Mouse (Mus musculus) activated CD4-positive, CD25-positive, alpha-beta regulatory T cell, adult 4 months (primary cell): ENCODE data around the gene Pear1. TPM values are rescaled to one million over a fixed set of nuclear protein-coding genes. Genes with fewer than 3 reads are reported as not detected.

ENCODE experiments used
- ATAC-seq: one replicate; pipeline ENCODE4 v1.8.0; 2017
- polyA plus RNA-seq, 2 experiments: library from polyadenylated mRNA; unstranded; fragments of 100-300 nt; shearing (Covaris generic); gene quantifications; one replicate each; pipeline ENCODE4 v1.2.1; 2017

The Pear1 gene
- polyA plus RNA-seq, 2 experiments from 2014 or later: 49.6 to 67.4 TPM

GRCm38 (mm10) chr3:87765091-87765490 lies 59.0 kb downstream of the Pear1 start:
- peak; percentile 92 for ATAC-seq

- ATAC-seq: no peak
Observed at GRCm38 (mm10) chr3:87764506-87764905, 59.6 kb downstream of the Pear1 start.

GRCm38 (mm10) chr3:87763683-87764289 lies 60.3 kb downstream of the Pear1 start:
- ATAC-seq: no peak

- no peak for ATAC-seq
Observed at GRCm38 (mm10) chr3:87763202-87763601, 60.9 kb downstream of the Pear1 start.

- no peak for ATAC-seq
Observed at GRCm38 (mm10) chr3:87761408-87762375, 62.4 kb downstream of the Pear1 start.

- no peak for ATAC-seq
Observed at GRCm38 (mm10) chr3:87758641-87759040, 65.5 kb downstream of the Pear1 start.

- no peak for ATAC-seq
Observed at GRCm38 (mm10) chr3:87756488-87756887, 67.6 kb downstream of the Pear1 start.

- peak; percentile 66 for ATAC-seq
Observed at GRCm38 (mm10) chr3:87755964-87756363, 68.1 kb downstream of the Pear1 start.

GRCm38 (mm10) chr3:87753829-87754228 lies 70.3 kb downstream of the Pear1 start:
- ATAC-seq: no peak

- ATAC-seq: no peak
Observed at GRCm38 (mm10) chr3:87752567-87752966, 71.5 kb downstream of the Pear1 start.

GRCm38 (mm10) chr3:87749977-87750376 lies 74.1 kb downstream of the Pear1 start:
- ATAC-seq: no peak

- ATAC-seq: peak; percentile 58
Observed at GRCm38 (mm10) chr3:87749036-87749435, 75.1 kb downstream of the Pear1 start.

GRCm38 (mm10) chr3:87748431-87748830 lies 75.7 kb downstream of the Pear1 start, which contains the start of gene Lrrc71:
TSS of gene Lrrc71 (minus strand) at chr3:87748625.
- no peak for ATAC-seq

- ATAC-seq: no peak
Observed at GRCm38 (mm10) chr3:87745036-87745659, 79.0 kb downstream of the Pear1 start.

GRCm38 (mm10) chr3:87743927-87744326 lies 80.2 kb downstream of the Pear1 start:
- ATAC-seq: peak; percentile 46

GRCm38 (mm10) chr3:87742735-87743134 lies 81.4 kb downstream of the Pear1 start:
- peak; percentile 50 for ATAC-seq

GRCm38 (mm10) chr3:87742013-87742412 lies 82.1 kb downstream of the Pear1 start:
- ATAC-seq: no peak

GRCm38 (mm10) chr3:87738906-87739305 lies 85.2 kb downstream of the Pear1 start:
- no peak for ATAC-seq

- no peak for ATAC-seq
Observed at GRCm38 (mm10) chr3:87735335-87735734, 88.8 kb downstream of the Pear1 start.

- ATAC-seq: no peak
Observed at GRCm38 (mm10) chr3:87733984-87734761, 89.9 kb downstream of the Pear1 start.

GRCm38 (mm10) chr3:87733098-87733497 lies 91.0 kb downstream of the Pear1 start:
- no peak for ATAC-seq

GRCm38 (mm10) chr3:87728696-87729095 lies 95.4 kb downstream of the Pear1 start:
- no peak for ATAC-seq
